Mouse (Mus musculus) gastrocnemius, postnatal 25 days (tissue): ENCODE data around the gene Vmn2r113. TPM values are rescaled to one million over a fixed set of nuclear protein-coding genes. Genes with fewer than 3 reads are reported as not detected.
"Not testable (repeated sequence)": the region's sequence is repeated elsewhere in the genome, so short reads cannot be mapped to it uniquely, and the experiment has no call there.

ENCODE experiments used
- DNase-seq: peaks from one replicate; pipeline ENCODE4 v3.0.0; 2022
- long read RNA-seq, 2 experiments: library from polyadenylated mRNA; stranded (forward); transcript quantifications; one replicate each; pipeline ENCODE4 v2.0.0; 2021
- total RNA-seq, 2 experiments: library from RNA; stranded (reverse); gene quantifications; 1 replicate in 1 of 2; 2 replicates in 1 of 2; pipeline ENCODE4 v1.2.3; 2021

Gene Vmn2r113
- not detected for total RNA-seq
- long read RNA-seq, experiment 1, result 0 reads
- long read RNA-seq, experiment 2, result 0 reads

DNA sequence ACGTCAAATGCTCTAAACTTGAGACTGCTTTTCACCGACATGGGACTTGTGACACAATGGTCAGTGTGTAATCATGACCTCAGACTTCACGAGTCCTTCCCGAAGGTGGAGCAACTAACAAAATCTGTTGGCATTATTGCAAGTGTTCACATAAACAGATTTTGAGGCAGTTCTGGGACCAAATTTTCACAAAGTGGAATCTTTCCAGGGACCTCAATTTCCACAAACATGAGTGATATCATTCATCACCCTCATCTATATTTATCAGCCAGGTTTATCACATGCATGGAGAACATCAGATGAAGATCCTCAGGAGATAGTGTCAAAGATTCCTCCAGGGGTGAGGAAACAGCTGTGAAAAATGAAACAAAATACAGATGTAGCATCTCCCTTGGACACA, at the start of gene Vmn2r113:
TSS of gene Vmn2r113 (plus strand) at position 301 of the 400 bp plus-strand sequence.
- not testable (repeated sequence) for DNase-seq

Other genes with a start within 250 kb of the Vmn2r113 start
- 1 to 10 TPM; 2.6 to 2.7 TPM for gene Zfp945, start 75.8 kb upstream of the Vmn2r113 start, total RNA-seq
- gene Vmn2r-ps130, start 118.2 kb downstream of the Vmn2r113 start, total RNA-seq, result not detected